Mouse (Mus musculus): ENCODE data around the gene Hist1h4m. TPM values are rescaled to one million over a fixed set of nuclear protein-coding genes. Genes with fewer than 3 reads are reported as not detected.
"Not testable (repeated sequence)": the region's sequence is repeated elsewhere in the genome, so short reads cannot be mapped to it uniquely, and the experiment has no call there.

The Hist1h4m gene
- polyA plus RNA-seq, 1 experiment from 2014 or later: not detected

DNA sequence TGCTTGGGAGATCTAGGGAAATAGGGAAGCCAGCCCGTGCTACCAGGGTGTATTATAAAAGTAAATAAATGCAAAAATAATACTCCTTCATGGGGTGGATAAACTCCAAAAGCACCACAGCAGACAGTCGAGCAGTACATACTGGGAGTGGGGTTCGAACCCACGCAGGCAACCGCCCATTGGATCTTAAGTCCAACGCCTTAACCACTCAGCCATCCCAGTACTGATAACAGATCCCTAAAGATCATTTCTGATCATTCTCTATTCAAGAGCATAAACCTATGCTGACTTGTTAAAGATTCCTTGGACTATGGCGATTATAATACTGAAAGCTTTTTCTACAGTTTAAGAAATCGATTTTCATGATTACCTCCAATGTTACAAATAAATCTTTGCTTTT, 36.3 kb downstream of the Hist1h4m start:
- no peak for DNase-seq (ENCODE audit: low spot score)
- Histone ChIP-seq H3K27ac (no peak overlapping the region), H3K4me2 (ENCODE audit: low read length) (no peak overlapping the region), H3K36me3 (ENCODE audit: insufficient read depth, low read length) (no peaks in the 10 kb centered on the region), H3K4me3 (replicated peaks; ENCODE audit: low read depth, low read length) (no peak overlapping the region), H3K9me3 (replicated peaks; ENCODE audit: low read length) (no peaks in the 10 kb centered on the region), H3K9ac (ENCODE audit: low read depth, low read length) (no peak overlapping the region), H3K4me1 (replicated peaks; ENCODE audit: insufficient read depth, low read length) (no peaks in the 10 kb centered on the region), H3K27me3 (ENCODE audit: insufficient read depth, low read length) (no peaks in the 10 kb centered on the region)
- TF ChIP-seq CTCF (IDR thresholded peaks at IDR 0.05; ENCODE audit: low read depth): no peak
- WGBS: 40% methylated on average over 8 of the region's 8 CpGs
- no peak for ATAC-seq (replicated peaks; ENCODE audit: low FRiP score, low read depth)

- 50% methylated on average over 1 of the region's 1 CpGs for WGBS
- H3K4me1 ChIP-seq (replicated peaks; ENCODE audit: insufficient read depth, low read length); ATAC-seq (replicated peaks; ENCODE audit: low FRiP score, low read depth); H3K27me3 ChIP-seq (ENCODE audit: insufficient read depth, low read length); H3K4me2 ChIP-seq (ENCODE audit: low read length); H3K36me3 ChIP-seq (ENCODE audit: insufficient read depth, low read length); H3K9me3 ChIP-seq (replicated peaks; ENCODE audit: low read length); H3K27ac ChIP-seq; DNase-seq (ENCODE audit: low spot score); H3K4me3 ChIP-seq (replicated peaks; ENCODE audit: low read depth, low read length); H3K9ac ChIP-seq (ENCODE audit: low read depth, low read length): not testable (repeated sequence)
Measured at GRCm38 (mm10) chr13:21850696-21851095, 39.1 kb downstream of the Hist1h4m start.

GRCm38 (mm10) chr13:21852215-21852945, 40.8 kb downstream of the Hist1h4m start:
- Histone ChIP-seq H3K4me1 (replicated peaks; ENCODE audit: insufficient read depth, low read length) (no peaks in the 10 kb centered on the region), H3K9me3 (replicated peaks; ENCODE audit: low read length) (no peaks in the 10 kb centered on the region), H3K27ac (no peak overlapping the region), H3K27me3 (ENCODE audit: insufficient read depth, low read length) (no peaks in the 10 kb centered on the region), H3K9ac (ENCODE audit: low read depth, low read length) (no peak overlapping the region), H3K4me3 (replicated peaks; ENCODE audit: low read depth, low read length) (no peak overlapping the region), H3K4me2 (ENCODE audit: low read length) (no peak overlapping the region), H3K36me3 (ENCODE audit: insufficient read depth, low read length) (no peaks in the 10 kb centered on the region)
- 62% methylated on average over 3 of the region's 3 CpGs for WGBS
- DNase-seq (ENCODE audit: low spot score) (peak; percentile 21), ATAC-seq (replicated peaks; ENCODE audit: low FRiP score, low read depth) (no peak)
- TF ChIP-seq CTCF (IDR thresholded peaks at IDR 0.05; ENCODE audit: low read depth): no peak

- no peaks in the 10 kb centered on the region for H3K4me1 ChIP-seq (replicated peaks; ENCODE audit: insufficient read depth, low read length)
- H3K27me3 ChIP-seq (ENCODE audit: insufficient read depth, low read length): no peaks in the 10 kb centered on the region
- peak overlapping the region; percentile 61; the same call in 1 of the 2 replicates for H3K4me2 ChIP-seq (ENCODE audit: low read length)
- DNase-seq (ENCODE audit: low spot score) (peak; percentile 39), ATAC-seq (replicated peaks; ENCODE audit: low FRiP score, low read depth) (0 out of 2 replicates have a peak, but pooled peaks have one; percentile 54)
- no peak overlapping the region for H3K27ac ChIP-seq
- no peak overlapping the region for H3K9ac ChIP-seq (ENCODE audit: low read depth, low read length)
- WGBS: 8% methylated on average over 11 of the region's 11 CpGs
- H3K4me3 ChIP-seq (replicated peaks; ENCODE audit: low read depth, low read length): peak overlapping the region; percentile 36
- TF ChIP-seq CTCF (IDR thresholded peaks at IDR 0.05; ENCODE audit: low read depth): no peak
- H3K9me3 ChIP-seq (replicated peaks; ENCODE audit: low read length): no peaks in the 10 kb centered on the region
- no peaks in the 10 kb centered on the region for H3K36me3 ChIP-seq (ENCODE audit: insufficient read depth, low read length)
Measured at GRCm38 (mm10) chr13:21855146-21855545, 43.6 kb downstream of the Hist1h4m start.

DNA sequence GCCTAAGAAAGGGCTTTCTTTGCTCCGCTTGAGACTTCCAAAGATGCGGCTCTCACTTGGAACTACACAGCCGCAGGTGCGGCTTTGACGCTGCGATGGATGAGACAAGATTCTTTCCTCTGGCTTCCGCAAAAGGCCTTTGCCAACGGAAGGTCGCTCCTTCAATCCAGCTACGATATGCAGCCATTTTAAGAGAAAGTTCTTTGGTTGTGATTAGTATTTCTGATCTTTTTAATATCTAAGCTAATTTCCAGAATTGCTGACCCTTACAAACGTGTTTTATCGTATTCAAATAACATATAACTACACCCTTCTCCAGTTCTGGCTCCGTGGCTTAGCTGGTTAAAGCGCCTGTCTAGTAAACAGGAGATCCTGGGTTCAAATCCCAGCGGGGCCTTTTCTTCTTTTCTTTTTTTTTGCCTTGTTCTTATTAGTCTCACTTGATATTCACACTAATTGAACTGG, 44.2 kb downstream of the Hist1h4m start:
- H3K9ac ChIP-seq (ENCODE audit: low read depth, low read length): 0 out of 2 replicates have a peak overlapping the region, but pooled peaks have one; percentile 18
- ATAC-seq (replicated peaks; ENCODE audit: low FRiP score, low read depth): no peak

GRCm38 (mm10) chr13:21861608-21862007, 50.1 kb downstream of the Hist1h4m start:
- H3K9me3 ChIP-seq (replicated peaks; ENCODE audit: low read length): no peaks in the 10 kb centered on the region
- no peak overlapping the region for H3K4me2 ChIP-seq (ENCODE audit: low read length)
- 22% methylated on average over 5 of the region's 5 CpGs for WGBS
- H3K36me3 ChIP-seq (ENCODE audit: insufficient read depth, low read length): no peaks in the 10 kb centered on the region
- no peaks in the 10 kb centered on the region for H3K27me3 ChIP-seq (ENCODE audit: insufficient read depth, low read length)
- DNase-seq (ENCODE audit: low spot score) (no peak), ATAC-seq (replicated peaks; ENCODE audit: low FRiP score, low read depth) (no peak)
- no peak for TF ChIP-seq CTCF (IDR thresholded peaks at IDR 0.05; ENCODE audit: low read depth)
- H3K9ac ChIP-seq (ENCODE audit: low read depth, low read length): no peak overlapping the region
- no peaks in the 10 kb centered on the region for H3K4me1 ChIP-seq (replicated peaks; ENCODE audit: insufficient read depth, low read length)
- no peak overlapping the region for H3K4me3 ChIP-seq (replicated peaks; ENCODE audit: low read depth, low read length)
- no peak overlapping the region for H3K27ac ChIP-seq

More for the DNA sequence above, 44.2 kb downstream of the Hist1h4m start:
- peak overlapping the region; percentile 61 for H3K4me2 ChIP-seq (ENCODE audit: low read length)
- no peaks in the 10 kb centered on the region for H3K27me3 ChIP-seq (ENCODE audit: insufficient read depth, low read length)
- H3K4me3 ChIP-seq (replicated peaks; ENCODE audit: low read depth, low read length): peak overlapping the region; percentile 36
- no peaks in the 10 kb centered on the region for H3K36me3 ChIP-seq (ENCODE audit: insufficient read depth, low read length)
- TF ChIP-seq CTCF (IDR thresholded peaks at IDR 0.05; ENCODE audit: low read depth): no peak
- 4% methylated on average over 15 of the region's 15 CpGs for WGBS
- H3K27ac ChIP-seq: no peak overlapping the region
- no peaks in the 10 kb centered on the region for H3K9me3 ChIP-seq (replicated peaks; ENCODE audit: low read length)
- no peaks in the 10 kb centered on the region for H3K4me1 ChIP-seq (replicated peaks; ENCODE audit: insufficient read depth, low read length)
- DNase-seq (ENCODE audit: low spot score): peak; percentile 49

Small RNA genes lying within 50 kb of the gene (microRNA-seq; reads per million reads assigned to microRNA genes)
- not detected for gene Gm19658
- not detected for gene Gm44346
- gene Gm44466: not detected

Other genes with a start within 250 kb of the Hist1h4m start
- not detected in 2 replicates for gene Olfr1364, start 230.0 kb upstream of the Hist1h4m start, polyA plus RNA-seq (2015; fragmentation: Nextera tagmentation; extraction: Ambion mirVana)
- gene Olfr1362, start 197.7 kb upstream of the Hist1h4m start, polyA plus RNA-seq (2015; fragmentation: Nextera tagmentation; extraction: Ambion mirVana): not detected in 2 replicates
- gene Olfr11, start 169.2 kb upstream of the Hist1h4m start, polyA plus RNA-seq (2015; fragmentation: Nextera tagmentation; extraction: Ambion mirVana): not detected in 2 replicates
- gene Olfr1361, start 148.4 kb upstream of the Hist1h4m start, polyA plus RNA-seq (2015; fragmentation: Nextera tagmentation; extraction: Ambion mirVana): not detected in 2 replicates
- not detected in 2 replicates for gene Olfr1360, start 134.3 kb upstream of the Hist1h4m start, polyA plus RNA-seq (2015; fragmentation: Nextera tagmentation; extraction: Ambion mirVana)
- gene Olfr1359, start 113.6 kb upstream of the Hist1h4m start, polyA plus RNA-seq (2015; fragmentation: Nextera tagmentation; extraction: Ambion mirVana): not detected in 2 replicates
- gene Hist1h2bl, start 95.6 kb upstream of the Hist1h4m start, polyA plus RNA-seq (2015; fragmentation: Nextera tagmentation; extraction: Ambion mirVana): 2.1 and 3.7 TPM in 2 replicates
- 21.2 and 27.1 TPM in 2 replicates for gene Hist1h2ai, start 95.3 kb upstream of the Hist1h4m start, polyA plus RNA-seq (2015; fragmentation: Nextera tagmentation; extraction: Ambion mirVana)
- 5.6 and 7.2 TPM in 2 replicates for gene Hist1h3h, start 94.1 kb upstream of the Hist1h4m start, polyA plus RNA-seq (2015; fragmentation: Nextera tagmentation; extraction: Ambion mirVana)
- gene Hist1h2bm, start 89.7 kb upstream of the Hist1h4m start, polyA plus RNA-seq (2015; fragmentation: Nextera tagmentation; extraction: Ambion mirVana): 2.1 and 2.4 TPM in 2 replicates
- 0.34 and 0.65 TPM in 2 replicates for gene Hist1h4j, start 76.7 kb upstream of the Hist1h4m start, polyA plus RNA-seq (2015; fragmentation: Nextera tagmentation; extraction: Ambion mirVana)
- 2.0 and 3.0 TPM in 2 replicates for gene Hist1h4k, start 61.2 kb upstream of the Hist1h4m start, polyA plus RNA-seq (2015; fragmentation: Nextera tagmentation; extraction: Ambion mirVana)
- 18.1 and 21.5 TPM in 2 replicates for gene Hist1h2ak, start 57.9 kb upstream of the Hist1h4m start, polyA plus RNA-seq (2015; fragmentation: Nextera tagmentation; extraction: Ambion mirVana)
- gene Hist1h2bn, start 57.6 kb upstream of the Hist1h4m start, polyA plus RNA-seq (2015; fragmentation: Nextera tagmentation; extraction: Ambion mirVana): 1.8 and 4.6 TPM in 2 replicates
- 13.2 and 13.8 TPM in 2 replicates for gene Hist1h1b, start 31.1 kb upstream of the Hist1h4m start, polyA plus RNA-seq (2015; fragmentation: Nextera tagmentation; extraction: Ambion mirVana)
- 66.0 and 72.0 TPM in 2 replicates for gene Hist1h3i, start 28.4 kb upstream of the Hist1h4m start, polyA plus RNA-seq (2015; fragmentation: Nextera tagmentation; extraction: Ambion mirVana)
- gene Hist1h2an, start 24.5 kb upstream of the Hist1h4m start, polyA plus RNA-seq (2015; fragmentation: Nextera tagmentation; extraction: Ambion mirVana): 4.6 TPM in 1 of 2 replicates, not detected in the other
- 0.71 and 1.5 TPM in 2 replicates for gene Hist1h2bp, start 24.3 kb upstream of the Hist1h4m start, polyA plus RNA-seq (2015; fragmentation: Nextera tagmentation; extraction: Ambion mirVana)
- gene Hist1h2bq, start 1.5 kb upstream of the Hist1h4m start, polyA plus RNA-seq (2015; fragmentation: Nextera tagmentation; extraction: Ambion mirVana): 12.2 and 13.7 TPM in 2 replicates
- gene Hist1h2ao, start 1.3 kb upstream of the Hist1h4m start, polyA plus RNA-seq (2015; fragmentation: Nextera tagmentation; extraction: Ambion mirVana): not detected in 2 replicates
- gene Hist1h4n, start 20.4 kb downstream of the Hist1h4m start, polyA plus RNA-seq (2015; fragmentation: Nextera tagmentation; extraction: Ambion mirVana): 6.0 and 6.3 TPM in 2 replicates
- 2,281 and 2,496 TPM in 2 replicates for gene Hist1h2ap, start 21.8 kb downstream of the Hist1h4m start, polyA plus RNA-seq (2015; fragmentation: Nextera tagmentation; extraction: Ambion mirVana)
- 13.2 TPM in 2 replicates for gene Hist1h2br, start 22.0 kb downstream of the Hist1h4m start, polyA plus RNA-seq (2015; fragmentation: Nextera tagmentation; extraction: Ambion mirVana)
- gene Zfp184, start 133.3 kb downstream of the Hist1h4m start, polyA plus RNA-seq (2015; fragmentation: Nextera tagmentation; extraction: Ambion mirVana): 8.5 and 9.6 TPM in 2 replicates
- gene Pom121l2, start 169.4 kb downstream of the Hist1h4m start, polyA plus RNA-seq (2015; fragmentation: Nextera tagmentation; extraction: Ambion mirVana): not detected in 2 replicates
- gene Prss16, start 198.0 kb downstream of the Hist1h4m start, polyA plus RNA-seq (2015; fragmentation: Nextera tagmentation; extraction: Ambion mirVana): 0.21 and 0.60 TPM in 2 replicates
- gene Hist1h2ah, start 223.8 kb downstream of the Hist1h4m start, polyA plus RNA-seq (2015; fragmentation: Nextera tagmentation; extraction: Ambion mirVana): 4.0 and 4.5 TPM in 2 replicates
- gene Hist1h2bk, start 224.1 kb downstream of the Hist1h4m start, polyA plus RNA-seq (2015; fragmentation: Nextera tagmentation; extraction: Ambion mirVana): 4.0 and 4.8 TPM in 2 replicates
- 15.3 and 17.2 TPM in 2 replicates for gene Hist1h4i, start 229.6 kb downstream of the Hist1h4m start, polyA plus RNA-seq (2015; fragmentation: Nextera tagmentation; extraction: Ambion mirVana)
- gene Hist1h2ag, start 231.2 kb downstream of the Hist1h4m start, polyA plus RNA-seq (2015; fragmentation: Nextera tagmentation; extraction: Ambion mirVana): 33.8 and 48.4 TPM in 2 replicates
- gene Hist1h2bj, start 231.5 kb downstream of the Hist1h4m start, polyA plus RNA-seq (2015; fragmentation: Nextera tagmentation; extraction: Ambion mirVana): 8.5 and 10.2 TPM in 2 replicates